Mouse (Mus musculus) brain, adult 2 months (tissue): ENCODE results near the gene Map3k14.

Experiments
- DNase-seq: peaks from one replicate; pipeline ENCODE4 v3.0.0; 2011; ENCODE audit warnings: low read depth, low spot score

Map3k14 gene

GRCm38 (mm10) chr11:103271979-103272378, 4.7 kb upstream of the Map3k14 start:
- DNase-seq: no peak

- no peak for DNase-seq
Measured at GRCm38 (mm10) chr11:103269426-103269825, 2.2 kb upstream of the Map3k14 start.

GRCm38 (mm10) chr11:103268905-103269304, 1.6 kb upstream of the Map3k14 start:
- no peak for DNase-seq

GRCm38 (mm10) chr11:103268350-103268749, 1.1 kb upstream of the Map3k14 start:
- no peak for DNase-seq

GRCm38 (mm10) chr11:103266729-103267345, 435 bp downstream of the Map3k14 start:
- no peak for DNase-seq

GRCm38 (mm10) chr11:103265856-103266255, 1.4 kb downstream of the Map3k14 start:
- DNase-seq: no peak

GRCm38 (mm10) chr11:103265211-103265610, 2.1 kb downstream of the Map3k14 start:
- no peak for DNase-seq

- no peak for DNase-seq
Measured at GRCm38 (mm10) chr11:103264427-103265005, 2.8 kb downstream of the Map3k14 start.

- DNase-seq: no peak
Measured at GRCm38 (mm10) chr11:103263551-103263950, 3.7 kb downstream of the Map3k14 start.

GRCm38 (mm10) chr11:103262412-103263267, 4.6 kb downstream of the Map3k14 start:
- DNase-seq: no peak

GRCm38 (mm10) chr11:103261671-103262411, 5.4 kb downstream of the Map3k14 start:
- no peak for DNase-seq

GRCm38 (mm10) chr11:103260515-103261192, 6.6 kb downstream of the Map3k14 start:
- no peak for DNase-seq

- no peak for DNase-seq
Measured at GRCm38 (mm10) chr11:103260034-103260433, 7.2 kb downstream of the Map3k14 start.

GRCm38 (mm10) chr11:103257938-103258481, 9.3 kb downstream of the Map3k14 start:
- DNase-seq: no peak

- DNase-seq: no peak
Measured at GRCm38 (mm10) chr11:103253605-103254004, 13.7 kb downstream of the Map3k14 start.

GRCm38 (mm10) chr11:103252380-103252779, 14.9 kb downstream of the Map3k14 start:
- no peak for DNase-seq

- DNase-seq: no peak
Measured at GRCm38 (mm10) chr11:103250324-103250723, 16.9 kb downstream of the Map3k14 start.

- peak; percentile 35 for DNase-seq
Measured at GRCm38 (mm10) chr11:103249509-103249908, 17.8 kb downstream of the Map3k14 start.

- no peak for DNase-seq
Measured at GRCm38 (mm10) chr11:103248837-103249236, 18.4 kb downstream of the Map3k14 start.

- DNase-seq: peak; percentile 90
Measured at GRCm38 (mm10) chr11:103247504-103248177, 19.6 kb downstream of the Map3k14 start.
